Mouse (Mus musculus): ENCODE data around the gene Klhl36. TPM values are rescaled to one million over a fixed set of nuclear protein-coding genes. Genes with fewer than 3 reads are reported as not detected.

The Klhl36 gene
- polyA plus RNA-seq, 1 experiment: 5.0 TPM

GRCm38 (mm10) chr8:119844577-119844976, 17.5 kb upstream of the Klhl36 start:
- TF ChIP-seq GATA1 (IDR thresholded peaks at IDR 0.05; ENCODE audit: low read length): no peak

GRCm38 (mm10) chr8:119847232-119847922, 14.7 kb upstream of the Klhl36 start:
- no peak for TF ChIP-seq GATA1 (IDR thresholded peaks at IDR 0.05; ENCODE audit: low read length)

- TF ChIP-seq GATA1 (IDR thresholded peaks at IDR 0.05; ENCODE audit: low read length): no peak
Measured at GRCm38 (mm10) chr8:119853521-119853920, 8.5 kb upstream of the Klhl36 start.

GRCm38 (mm10) chr8:119854035-119854434, 8.0 kb upstream of the Klhl36 start:
- TF ChIP-seq GATA1 (IDR thresholded peaks at IDR 0.05; ENCODE audit: low read length): no peak

- no peak for TF ChIP-seq GATA1 (IDR thresholded peaks at IDR 0.05; ENCODE audit: low read length)
Measured at GRCm38 (mm10) chr8:119855656-119856055, 6.4 kb upstream of the Klhl36 start.

- TF ChIP-seq GATA1 (IDR thresholded peaks at IDR 0.05; ENCODE audit: low read length): no peak
Measured at GRCm38 (mm10) chr8:119857767-119858166, 4.3 kb upstream of the Klhl36 start.

GRCm38 (mm10) chr8:119862390-119862734, 296 bp downstream of the Klhl36 start:
- no peak for TF ChIP-seq GATA1 (IDR thresholded peaks at IDR 0.05; ENCODE audit: low read length)

GRCm38 (mm10) chr8:119862749-119863148, 683 bp downstream of the Klhl36 start:
- TF ChIP-seq GATA1 (IDR thresholded peaks at IDR 0.05; ENCODE audit: low read length): no peak

- TF ChIP-seq GATA1 (IDR thresholded peaks at IDR 0.05; ENCODE audit: low read length): no peak
Measured at GRCm38 (mm10) chr8:119869616-119870015, 7.5 kb downstream of the Klhl36 start.

GRCm38 (mm10) chr8:119873181-119873580, 11.1 kb downstream of the Klhl36 start:
- TF ChIP-seq GATA1 (IDR thresholded peaks at IDR 0.05; ENCODE audit: low read length): no peak

GRCm38 (mm10) chr8:119881301-119881700, 19.2 kb downstream of the Klhl36 start:
- no peak for TF ChIP-seq GATA1 (IDR thresholded peaks at IDR 0.05; ENCODE audit: low read length)

GRCm38 (mm10) chr8:119881917-119882316, 19.9 kb downstream of the Klhl36 start:
- TF ChIP-seq GATA1 (IDR thresholded peaks at IDR 0.05; ENCODE audit: low read length): no peak

GRCm38 (mm10) chr8:119883281-119883680, 21.2 kb downstream of the Klhl36 start:
- TF ChIP-seq GATA1 (IDR thresholded peaks at IDR 0.05; ENCODE audit: low read length): no peak

GRCm38 (mm10) chr8:119885612-119886011, 23.5 kb downstream of the Klhl36 start:
- TF ChIP-seq GATA1 (IDR thresholded peaks at IDR 0.05; ENCODE audit: low read length): no peak

- no peak for TF ChIP-seq GATA1 (IDR thresholded peaks at IDR 0.05; ENCODE audit: low read length)
Measured at GRCm38 (mm10) chr8:119887130-119887529, 25.1 kb downstream of the Klhl36 start.

GRCm38 (mm10) chr8:119888012-119888411, 25.9 kb downstream of the Klhl36 start:
- TF ChIP-seq GATA1 (IDR thresholded peaks at IDR 0.05; ENCODE audit: low read length): no peak

- TF ChIP-seq GATA1 (IDR thresholded peaks at IDR 0.05; ENCODE audit: low read length): no peak
Measured at GRCm38 (mm10) chr8:119897069-119897468, 35.0 kb downstream of the Klhl36 start.

GRCm38 (mm10) chr8:119897933-119898332, 35.9 kb downstream of the Klhl36 start:
- no peak for TF ChIP-seq GATA1 (IDR thresholded peaks at IDR 0.05; ENCODE audit: low read length)

Data from G1E-ER4 (cell line).